Mouse (Mus musculus) limb, embryonic 11.5 days (tissue): Measurements from ENCODE around the gene Gm10570. TPM values are rescaled to one million over a fixed set of nuclear protein-coding genes. Genes with fewer than 3 reads are reported as not detected.

Experiments used
- ATAC-seq: fragments of 200-750 bp; cut with Nextera tagmentation; 2 replicates; pipeline ENCODE4 v1.8.0; 2017; ENCODE audit warnings: low read depth; ENCODE audit not compliant: insufficient number of reproducible peaks, low FRiP score, low TSS enrichment
- DNase-seq: peaks from one replicate; pipeline ENCODE4 v3.0.0-alpha.2; 2015; ENCODE audit warnings: low spot score
- H3K27ac ChIP-seq: fragments of 300-500 bp; sonication (generic); replicated peaks from 2 replicates; pipeline ENCODE4 v1.5.1; 2014; ENCODE audit warnings: low read depth, mild to moderate bottlenecking, low read length
- H3K27me3 ChIP-seq: fragments of 300-500 bp; sonication (generic); 2 replicates; pipeline ENCODE4 v1.6.1; 2014; ENCODE audit warnings: mild to moderate bottlenecking, low read length, mixed read lengths; ENCODE audit not compliant: control insufficient read depth, insufficient read depth
- H3K36me3 ChIP-seq: fragments of 300-500 bp; sonication (generic); 2 replicates; pipeline ENCODE4 v1.6.1; 2014; ENCODE audit warnings: mild to moderate bottlenecking, low read length, moderate library complexity, mixed read lengths; ENCODE audit not compliant: control insufficient read depth, insufficient read depth
- H3K4me1 ChIP-seq: fragments of 300-500 bp; sonication (generic); 2 replicates; pipeline ENCODE4 v1.6.1; 2014; ENCODE audit warnings: low read length, mixed read lengths; ENCODE audit not compliant: control insufficient read depth, insufficient read depth
- H3K4me2 ChIP-seq: fragments of 300-500 bp; sonication (generic); 2 replicates; pipeline ENCODE4 v1.6.1; 2014; ENCODE audit warnings: low read depth, mild to moderate bottlenecking, moderate library complexity; ENCODE audit not compliant: severe bottlenecking
- H3K4me3 ChIP-seq: fragments of 300-500 bp; sonication (generic); 2 replicates; pipeline ENCODE4 v1.5.1; 2014; ENCODE audit warnings: low read depth, low read length
- H3K9ac ChIP-seq: fragments of 300-500 bp; sonication (generic); 2 replicates; pipeline ENCODE4 v1.6.1; 2014; ENCODE audit warnings: mild to moderate bottlenecking, low read length
- H3K9me3 ChIP-seq: fragments of 300-500 bp; sonication (generic); 2 replicates; pipeline ENCODE4 v1.6.1; 2016; ENCODE audit warnings: low read length; ENCODE audit not compliant: control insufficient read depth
- WGBS: fragments of 180-500 bp; shearing (Covaris S2); extraction: QIAGEN DNeasy Blood & Tissue Kit; methylation state at CpG from one replicate; pipeline ENCODE4 v1.1.7; 2014; 5-methylcytosine and 5-hydroxymethylcytosine counted together
- polyA plus RNA-seq: library from polyadenylated mRNA; unstranded; fragments of >200 nt; fragmentation: Nextera tagmentation; extraction: Ambion mirVana; gene quantifications from 2 replicates; pipeline ENCODE4 v1.2.1, GENCODE M21; 2014

Gene Gm10570
- polyA plus RNA-seq, result not detected in 2 replicates

DNA sequence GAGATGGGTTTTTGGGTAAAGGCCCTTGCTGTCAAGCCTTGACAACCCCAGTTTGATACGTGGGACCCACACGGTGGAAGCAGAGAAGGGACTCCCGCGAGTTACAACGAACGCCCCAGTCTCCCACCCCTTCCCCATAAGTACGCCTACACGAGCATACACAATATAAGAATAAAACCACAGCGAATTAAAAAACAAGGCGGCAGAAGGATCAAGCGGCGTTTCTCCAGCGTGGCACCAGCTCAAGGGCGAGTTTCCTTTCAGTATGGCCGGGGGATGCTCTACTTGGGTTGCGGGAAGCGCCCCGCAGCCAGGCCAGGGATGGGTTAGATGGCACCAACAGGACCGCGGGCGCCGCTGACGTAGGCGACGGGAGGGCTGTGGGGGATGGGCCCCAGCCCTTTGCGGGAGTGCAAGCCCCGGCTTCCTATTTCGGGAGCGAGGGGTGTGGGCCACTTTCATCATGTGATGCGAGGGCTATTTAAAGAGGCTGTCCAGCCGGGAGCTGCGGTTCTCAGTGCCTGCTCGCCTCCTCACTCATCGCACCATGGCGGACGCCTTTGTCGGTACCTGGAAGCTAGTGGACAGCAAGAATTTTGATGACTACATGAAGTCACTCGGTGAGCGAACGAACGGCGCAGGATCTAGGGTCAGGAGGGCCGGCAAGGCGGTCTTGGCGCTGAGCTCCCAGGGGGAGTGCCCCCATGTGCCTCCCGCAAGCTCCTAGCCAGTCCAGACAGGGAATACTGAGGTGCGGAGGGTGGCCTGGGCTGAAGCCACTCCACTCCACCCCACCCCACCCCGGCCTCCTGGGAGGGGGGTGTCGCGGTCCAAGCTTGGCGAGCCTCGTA, at the start of gene Gm10570, which contains the start of gene Fabp3:
Gene Gm10570 (minus strand): TSS at position 444 of the 851 bp plus-strand sequence.
Gene Fabp3 (plus strand): TSS at position 365 of the 851 bp plus-strand sequence.
- H3K9ac ChIP-seq, result peak within 1 kb of the TSS; percentile 22
- H3K4me1 ChIP-seq, result peaks cover 14% of the 10 kb centered on the region; the same call in 1 of the 2 replicates
- peak within 1 kb of the TSS; percentile 40 for H3K4me3 ChIP-seq
- H3K27ac ChIP-seq, result no peak within 1 kb of the TSS
- peak; percentile 47; the same call in 1 of the 2 replicates for ATAC-seq
- peak within 1 kb of the TSS; percentile 88 for H3K4me2 ChIP-seq
- H3K9me3 ChIP-seq, result no peaks in the 10 kb centered on the region
- no peaks in the 10 kb centered on the region for H3K36me3 ChIP-seq
- peak; percentile 66 for DNase-seq
- WGBS, result under 1% methylated on average over 52 of the region's 52 CpGs
- peaks cover 36% of the 10 kb centered on the region for H3K27me3 ChIP-seq

DNA sequence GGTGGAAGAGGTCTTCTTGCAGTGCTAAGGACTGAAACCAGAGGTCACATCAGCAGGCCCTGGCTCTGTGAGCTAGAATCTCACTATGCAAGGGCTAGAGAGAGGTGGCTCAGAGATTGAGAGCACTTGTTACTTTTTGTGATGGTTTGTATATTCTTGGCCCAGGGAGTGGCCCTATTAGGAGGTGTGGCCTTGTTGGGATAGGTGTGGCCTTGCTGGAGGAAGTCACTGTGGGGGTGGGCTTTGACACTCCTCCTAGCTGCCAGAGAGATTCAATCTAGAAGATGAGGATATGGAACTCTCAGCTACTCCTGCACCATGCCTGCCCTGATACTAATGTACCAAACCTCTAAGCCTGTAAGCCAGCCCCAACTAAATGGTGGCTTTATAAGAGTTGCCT, 49.5 kb upstream of the Gm10570 start:
- H3K27ac ChIP-seq, result no peak overlapping the region
- no peaks in the 10 kb centered on the region for H3K27me3 ChIP-seq
- no peak for DNase-seq
- no peak overlapping the region for H3K9ac ChIP-seq
- H3K4me1 ChIP-seq, result peaks cover 4% of the 10 kb centered on the region; the same call in 1 of the 2 replicates
- no peak overlapping the region for H3K4me2 ChIP-seq
- H3K36me3 ChIP-seq, result peaks cover 2% of the 10 kb centered on the region; the same call in 1 of the 2 replicates
- no peaks in the 10 kb centered on the region for H3K9me3 ChIP-seq
- ATAC-seq, result no peak
- no peak overlapping the region for H3K4me3 ChIP-seq

DNA sequence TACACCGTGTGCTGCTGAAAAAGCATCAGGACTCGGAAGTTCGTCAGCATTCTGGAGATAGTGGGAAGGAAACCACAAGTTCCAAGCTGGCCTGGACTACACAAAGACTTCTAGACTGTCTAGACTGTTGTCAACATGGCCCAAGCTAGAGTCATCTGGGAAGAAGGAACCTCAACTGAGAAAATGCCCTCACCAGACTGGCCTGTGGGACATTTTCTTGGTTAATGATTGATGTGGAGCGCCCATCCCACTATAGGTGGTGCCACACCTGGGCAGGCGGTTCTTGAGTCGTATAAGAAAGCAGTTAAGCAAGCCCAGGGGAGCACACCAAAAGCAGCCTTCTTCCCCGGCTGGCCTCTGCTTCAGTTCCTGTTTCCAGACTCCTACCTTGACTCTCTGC, 44.1 kb upstream of the Gm10570 start:
- WGBS, result 91% methylated on average over 7 of the region's 7 CpGs
- H3K36me3 ChIP-seq, result peaks cover 10% of the 10 kb centered on the region
- ATAC-seq, result no peak

DNA sequence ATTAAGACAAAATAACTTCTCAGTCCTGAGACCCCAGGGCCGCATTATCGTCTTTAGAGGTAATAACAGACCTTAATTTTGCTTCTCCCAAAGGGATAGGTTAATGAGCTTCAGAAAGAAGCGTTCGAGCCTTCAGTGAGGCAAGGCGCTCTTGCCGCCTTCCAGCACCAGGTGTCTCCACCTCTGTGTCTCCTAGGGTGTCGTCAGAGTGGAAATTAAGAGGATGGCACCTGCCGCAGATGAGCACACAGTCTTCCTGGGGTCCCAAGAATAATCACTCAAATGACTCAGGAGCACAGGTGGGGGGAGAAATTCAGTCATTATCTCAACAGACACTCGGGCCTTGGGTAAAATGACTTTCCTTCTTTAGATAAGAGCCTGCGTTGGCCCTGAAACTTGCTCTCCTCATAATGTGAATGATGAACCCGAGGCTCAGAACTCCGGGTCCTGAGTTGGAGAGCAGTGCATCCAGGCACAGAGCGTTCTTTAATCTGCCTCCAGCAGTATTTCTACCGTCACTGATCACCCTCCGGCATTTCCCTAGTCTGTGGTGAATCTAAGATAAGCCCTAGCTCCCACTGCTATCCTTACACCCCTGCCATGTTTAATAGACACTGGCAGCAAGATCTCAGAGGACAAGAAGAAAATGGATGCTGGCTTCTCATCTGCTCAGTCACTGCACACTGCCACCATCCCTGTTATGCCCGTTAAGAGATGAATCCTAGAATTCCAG, 42.4 kb upstream of the Gm10570 start:
- ATAC-seq, result no peak
- Histone ChIP-seq H3K36me3 (peaks cover 10% of the 10 kb centered on the region), H3K27me3 (no peaks in the 10 kb centered on the region)

More for the DNA sequence above, 44.1 kb upstream of the Gm10570 start:
- Histone ChIP-seq H3K4me1 (no peaks in the 10 kb centered on the region), H3K4me3 (no peak overlapping the region), H3K27me3 (no peaks in the 10 kb centered on the region), H3K27ac (no peak overlapping the region), H3K4me2 (no peak overlapping the region), H3K9ac (no peak overlapping the region), H3K9me3 (no peaks in the 10 kb centered on the region)
- DNase-seq, result no peak

DNA sequence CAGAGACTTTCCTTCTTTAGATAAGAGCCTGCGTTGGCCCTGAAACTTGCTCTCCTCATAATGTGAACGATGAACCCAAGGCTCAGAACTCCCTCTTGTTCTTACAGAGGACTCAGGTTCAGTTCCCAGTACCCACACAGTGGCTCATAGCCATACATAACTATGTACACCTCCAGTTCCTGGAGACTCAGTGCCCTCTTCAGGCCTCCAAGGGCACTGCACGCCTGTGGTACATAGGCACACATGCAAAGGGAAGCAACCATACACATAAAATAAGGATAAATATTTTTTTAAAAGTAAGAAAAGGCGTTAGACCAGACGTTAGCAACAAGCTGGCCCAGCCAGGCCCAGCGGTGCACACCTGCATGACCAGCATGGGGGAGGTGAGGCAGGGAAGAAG, 41.2 kb upstream of the Gm10570 start:
- no peak overlapping the region for H3K9ac ChIP-seq
- no peaks in the 10 kb centered on the region for H3K27me3 ChIP-seq
- H3K36me3 ChIP-seq, result peaks cover 10% of the 10 kb centered on the region
- DNase-seq (no peak), ATAC-seq (no peak)
- WGBS, result 94% methylated on average over 6 of the region's 6 CpGs
- H3K4me1 ChIP-seq, result no peaks in the 10 kb centered on the region
- no peak overlapping the region for H3K4me3 ChIP-seq
- H3K9me3 ChIP-seq, result no peaks in the 10 kb centered on the region
- H3K27ac ChIP-seq, result no peak overlapping the region
- no peak overlapping the region for H3K4me2 ChIP-seq

More for the DNA sequence above, 42.4 kb upstream of the Gm10570 start:
- 89% methylated on average over 16 of the region's 16 CpGs for WGBS
- H3K9me3 ChIP-seq, result no peaks in the 10 kb centered on the region
- H3K4me1 ChIP-seq, result no peaks in the 10 kb centered on the region
- no peak overlapping the region for H3K9ac ChIP-seq
- no peak overlapping the region for H3K4me2 ChIP-seq
- no peak overlapping the region for H3K4me3 ChIP-seq
- no peak overlapping the region for H3K27ac ChIP-seq
- DNase-seq, result no peak

DNA sequence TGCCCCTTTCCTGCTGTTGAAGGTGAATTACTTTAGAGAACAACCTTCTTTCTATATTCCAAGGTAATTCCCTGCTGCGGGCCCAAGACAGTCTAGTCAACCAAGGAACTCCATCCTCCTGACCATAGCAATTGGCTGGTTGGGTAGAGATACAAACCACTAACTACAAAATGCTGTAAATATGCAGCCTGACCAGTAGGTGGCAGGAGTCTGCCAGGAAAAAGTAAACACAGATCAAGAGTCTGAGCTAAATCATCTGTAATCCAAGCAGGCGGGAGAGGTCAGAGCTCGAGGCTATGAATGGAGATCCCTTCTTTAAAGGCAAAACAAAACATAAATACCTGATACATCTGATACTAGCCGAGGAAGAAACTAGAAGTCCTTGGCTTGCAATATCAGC, 33.2 kb upstream of the Gm10570 start:
- peak; percentile 72 for DNase-seq
- Histone ChIP-seq H3K27ac (no peak overlapping the region), H3K9me3 (no peaks in the 10 kb centered on the region), H3K36me3 (peaks cover 8% of the 10 kb centered on the region), H3K4me3 (no peak overlapping the region), H3K4me1 (no peaks in the 10 kb centered on the region), H3K9ac (no peak overlapping the region), H3K4me2 (no peak overlapping the region), H3K27me3 (no peaks in the 10 kb centered on the region)
- ATAC-seq, result no peak
- WGBS, result 37% methylated on average over 4 of the region's 4 CpGs

DNA sequence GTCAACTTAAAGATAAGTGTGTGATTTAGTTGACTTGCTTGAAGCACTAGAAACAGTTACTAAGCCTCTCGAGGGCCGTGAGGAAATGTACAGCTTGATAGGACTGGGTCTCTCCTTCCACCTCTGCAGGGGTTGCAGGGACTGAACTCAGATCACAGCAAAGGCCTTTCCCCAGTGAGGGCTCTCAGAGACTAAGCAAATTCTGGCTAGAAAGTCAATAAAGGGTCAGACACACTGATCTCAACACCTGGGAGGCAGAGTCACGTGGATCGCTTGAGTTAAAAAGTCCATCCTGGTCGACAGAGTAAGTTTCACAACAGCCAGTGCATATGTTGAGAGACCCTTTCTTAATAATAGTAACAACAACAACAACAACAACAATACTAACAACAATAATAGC, 27.4 kb upstream of the Gm10570 start:
- no peak overlapping the region for H3K27ac ChIP-seq
- WGBS, result 92% methylated on average over 5 of the region's 5 CpGs
- H3K9me3 ChIP-seq, result no peaks in the 10 kb centered on the region
- no peaks in the 10 kb centered on the region for H3K4me1 ChIP-seq
- H3K9ac ChIP-seq, result no peak overlapping the region
- H3K36me3 ChIP-seq, result peaks cover 13% of the 10 kb centered on the region
- no peak for DNase-seq
- H3K4me3 ChIP-seq, result no peak overlapping the region
- no peak for ATAC-seq
- H3K27me3 ChIP-seq, result no peaks in the 10 kb centered on the region
- no peak overlapping the region for H3K4me2 ChIP-seq

DNA sequence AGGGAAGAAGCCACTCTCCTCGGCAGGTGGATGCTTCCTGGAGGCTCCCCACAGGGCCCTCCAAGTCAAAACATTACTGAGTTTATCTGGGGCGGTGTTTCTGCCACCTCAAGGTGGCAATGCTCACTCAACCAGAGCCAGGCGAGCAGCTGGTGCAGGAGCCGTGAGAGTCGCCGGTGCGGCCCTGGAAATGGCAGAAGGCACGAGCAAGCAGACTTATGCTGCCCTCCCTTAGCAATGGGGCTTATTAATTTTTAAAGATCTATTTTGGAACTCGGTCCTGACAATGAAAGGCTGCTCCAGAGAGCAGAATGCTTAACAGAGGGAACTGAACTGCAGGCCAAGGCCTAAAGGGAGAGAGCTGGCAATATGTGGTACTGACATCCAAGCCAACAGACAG, 18.9 kb upstream of the Gm10570 start:
- 87% methylated on average over 9 of the region's 9 CpGs for WGBS
- H3K36me3 ChIP-seq, result peaks cover 3% of the 10 kb centered on the region
- no peak for ATAC-seq

More for the DNA sequence above, 18.9 kb upstream of the Gm10570 start:
- H3K9me3 ChIP-seq, result no peaks in the 10 kb centered on the region
- H3K4me2 ChIP-seq, result no peak overlapping the region
- H3K27me3 ChIP-seq, result no peaks in the 10 kb centered on the region
- H3K27ac ChIP-seq, result no peak overlapping the region
- no peak overlapping the region for H3K9ac ChIP-seq
- no peaks in the 10 kb centered on the region for H3K4me1 ChIP-seq
- no peak overlapping the region for H3K4me3 ChIP-seq
- DNase-seq, result no peak
